Mouse (Mus musculus) liver, postnatal 0 days (tissue): ENCODE results near the gene Gkn2.

Experiments
- CTCF ChIP-seq: sonication (generic); IDR thresholded peaks from 2 replicates; pipeline ENCODE4 v1.5.1; 2016; ENCODE audit warnings: antibody characterized with exemption, low read depth
- EP300 ChIP-seq: IDR thresholded peaks from 2 replicates; pipeline ENCODE4 v1.6.1; 2016; ENCODE audit warnings: antibody characterized with exemption, low read depth, mild to moderate bottlenecking

DNA sequence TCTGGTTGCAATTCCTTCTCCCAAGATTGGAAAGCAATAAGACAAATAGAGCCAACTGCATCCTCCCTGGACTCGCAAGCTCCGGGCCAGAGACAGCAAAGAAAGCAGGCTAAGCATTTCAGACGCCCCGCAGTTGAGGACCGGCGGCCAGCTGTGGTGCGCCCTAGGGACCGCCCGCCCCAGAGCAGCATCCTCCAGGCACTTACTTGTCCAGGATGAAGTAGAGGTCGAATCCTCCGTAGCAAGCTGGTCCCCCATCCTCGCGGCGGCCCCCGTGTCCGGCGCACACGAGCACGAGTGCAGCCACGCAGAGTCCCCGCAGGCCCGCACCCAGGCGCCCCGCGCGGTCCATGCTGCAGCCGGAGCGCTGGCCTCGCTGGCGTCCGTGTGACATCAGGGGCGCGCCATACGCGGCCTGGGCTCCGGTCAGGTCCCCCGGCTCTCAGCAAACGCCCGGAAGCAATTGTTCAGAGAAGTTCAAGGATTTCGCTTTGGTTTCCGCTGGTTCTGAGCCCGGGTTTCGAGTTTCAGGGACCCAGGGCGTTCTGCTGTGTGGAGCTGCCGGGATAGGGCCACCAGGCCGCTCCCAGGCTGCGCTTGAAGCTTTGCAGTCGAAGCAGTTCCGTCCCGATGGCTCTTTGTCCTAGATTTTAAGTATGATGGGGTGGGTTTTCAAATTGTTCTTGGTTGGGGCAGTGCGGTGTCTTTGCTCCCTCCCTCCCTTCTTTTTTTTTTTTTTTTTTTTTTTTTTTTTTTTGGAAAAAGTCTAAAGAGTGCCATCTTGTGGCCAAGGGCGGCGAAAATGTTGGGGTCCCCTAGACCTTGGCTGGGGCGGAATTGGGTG lies 37.8 kb upstream of the Gkn2 start, which contains the start of gene Antxr1:
- TF ChIP-seq CTCF (peak; percentile 40), EP300 (no peak)
